8 mouse cellular contexts compared by ENCODE assay signal in genomic region chr1:82287052-82287775, GRCm38 (mm10). TPM values are rescaled to one million over a fixed set of nuclear protein-coding genes. Genes with fewer than 3 reads are reported as not detected.
DNase-seq lines count a peak whose midpoint lies in the region; ATAC-seq and TF ChIP-seq lines count a peak whose summit lies in the region.

No protein-coding gene starts in this region.

- H3K9ac ChIP-seq in lung, embryonic 14.5 days, result peak overlapping the region; percentile 85
- H3K9ac ChIP-seq in hindbrain, postnatal 0 days (replicated peaks; ENCODE audit: low read length), result peak overlapping the region; percentile 52
- H3K9ac ChIP-seq in liver, embryonic 16.5 days (ENCODE audit: low read depth, low read length), result peak overlapping the region; percentile 31; the same call in 1 of the 2 replicates

- peak overlapping the region; percentile 62 for H3K4me3 ChIP-seq in lung, embryonic 14.5 days (ENCODE audit: low read depth, low read length)
- H3K4me3 ChIP-seq in brown adipose tissue, adult 24 weeks (ENCODE audit: insufficient read depth, low read depth, low read length), result peak overlapping the region; percentile 84
- peak overlapping the region; percentile 82 for H3K4me3 ChIP-seq in gastrocnemius, adult 2 months
- peak overlapping the region; percentile 84 for H3K4me3 ChIP-seq in hindbrain, postnatal 0 days (ENCODE audit: low read length)
- peak overlapping the region; percentile 46 for H3K4me3 ChIP-seq in liver, embryonic 16.5 days (ENCODE audit: low read depth, low read length)

- intact Hi-C loops in gastrocnemius, adult 2 months (cut with DNase I), result loop anchor here (2.0 to 5.0 kb wide), 4 partner anchors 44 to 390 kb away; no protein-coding TSS in a partner anchor

- WGBS in lung, embryonic 14.5 days, result 34% methylated on average over 22 of the region's 22 CpGs
- 45% methylated on average over 22 of the region's 22 CpGs for WGBS in hindbrain, postnatal 0 days
- WGBS in liver, embryonic 16.5 days (ENCODE audit: insufficient replicate concordance), result 66% methylated on average over 22 of the region's 22 CpGs

- H3K4me1 ChIP-seq in lung, embryonic 14.5 days (ENCODE audit: insufficient read depth), result peaks cover 21% of the 10 kb centered on the region
- peaks cover 11% of the 10 kb centered on the region for H3K4me1 ChIP-seq in brown adipose tissue, adult 24 weeks (ENCODE audit: control insufficient read depth, insufficient read depth, insufficient read length, low read length)
- H3K4me1 ChIP-seq in hindbrain, postnatal 0 days (ENCODE audit: insufficient read depth, low read length), result peaks cover 30% of the 10 kb centered on the region
- peaks cover 6% of the 10 kb centered on the region; the same call in 1 of the 2 replicates for H3K4me1 ChIP-seq in liver, embryonic 16.5 days (ENCODE audit: control insufficient read depth, low read depth, low read length)

- ATAC-seq in lung, embryonic 14.5 days (ENCODE audit: insufficient read depth), result no peak
- ATAC-seq in hindbrain, postnatal 0 days, result no peak
- ATAC-seq in liver, embryonic 16.5 days (ENCODE audit: low read depth), result no peak
- ATAC-seq in CD4-positive, CD25-positive, alpha-beta regulatory T cell, adult 4 months, result no peak

- peak overlapping the region; percentile 79 for H3K4me2 ChIP-seq in lung, embryonic 14.5 days
- H3K4me2 ChIP-seq in hindbrain, postnatal 0 days (ENCODE audit: low read depth, low read length), result peak overlapping the region; percentile 77
- peak overlapping the region; percentile 49 for H3K4me2 ChIP-seq in liver, embryonic 16.5 days (ENCODE audit: low read depth, low read length)

- H3K9me3 ChIP-seq in lung, embryonic 14.5 days (ENCODE audit: low read depth, low read length), result no peaks in the 10 kb centered on the region
- no peaks in the 10 kb centered on the region for H3K9me3 ChIP-seq in hindbrain, postnatal 0 days (ENCODE audit: low read length)
- no peaks in the 10 kb centered on the region for H3K9me3 ChIP-seq in liver, embryonic 16.5 days (replicated peaks; ENCODE audit: control insufficient read depth, low read length)

- no peak for DNase-seq in lung, embryonic 14.5 days
- DNase-seq in lung, adult 18-20 months, result no peak
- DNase-seq in gastrocnemius, adult 2 months, result peak; percentile 65
- DNase-seq in hindbrain, postnatal 0 days (ENCODE audit: low spot score), result no peak
- DNase-seq in embryo, embryonic 11 days, result no peak

- no peaks in the 10 kb centered on the region for H3K27me3 ChIP-seq in lung, embryonic 14.5 days (ENCODE audit: insufficient read depth, low read length)
- H3K27me3 ChIP-seq in hindbrain, postnatal 0 days (ENCODE audit: insufficient read depth, low read length), result no peaks in the 10 kb centered on the region
- peaks cover 37% of the 10 kb centered on the region for H3K27me3 ChIP-seq in liver, embryonic 16.5 days (ENCODE audit: control insufficient read depth, insufficient read depth, low read depth, low read length)

- peak overlapping the region; percentile 44 for H3K27ac ChIP-seq in lung, embryonic 14.5 days (ENCODE audit: low read depth)
- H3K27ac ChIP-seq in brown adipose tissue, adult 24 weeks (replicated peaks; ENCODE audit: low read depth, low read length), result peak overlapping the region; percentile 70
- peak overlapping the region; percentile 96 for H3K27ac ChIP-seq in gastrocnemius, adult 2 months
- H3K27ac ChIP-seq in hindbrain, postnatal 0 days, result peak overlapping the region; percentile 41
- no peak overlapping the region for H3K27ac ChIP-seq in liver, embryonic 16.5 days (ENCODE audit: low read length)

- H3K36me3 ChIP-seq in lung, embryonic 14.5 days (ENCODE audit: insufficient read depth), result peaks cover 30% of the 10 kb centered on the region
- H3K36me3 ChIP-seq in hindbrain, postnatal 0 days (ENCODE audit: insufficient read depth, low read length), result no peaks in the 10 kb centered on the region
- no peaks in the 10 kb centered on the region for H3K36me3 ChIP-seq in liver, embryonic 16.5 days (ENCODE audit: control insufficient read depth, insufficient read depth)

- no peak for TF ChIP-seq CTCF in lung, embryonic 14.5 days (IDR thresholded peaks at IDR 0.05; ENCODE audit: low read depth)
- TF ChIP-seq CTCF in gastrocnemius, adult 2 months (IDR thresholded peaks at IDR 0.05), result no peak
- TF ChIP-seq CTCF in hindbrain, postnatal 0 days (IDR thresholded peaks at IDR 0.05; ENCODE audit: low read depth), result no peak

RNA-seq across cellular contexts. Expression of gene Irs1, which starts 4.0 kb away (rescaled TPM):
- 17.6 and 19.5 TPM in 2 replicates for polyA plus RNA-seq in lung, embryonic 14.5 days (2014; fragmentation: Nextera tagmentation; extraction: Ambion mirVana)
- 10.1 and 11.7 TPM in 2 replicates for polyA plus RNA-seq in brown adipose tissue, adult 24 weeks (2012; ENCODE audit: insufficient read depth, insufficient read length, missing spikeins)
- total RNA-seq in gastrocnemius, adult 2 months (2021), result 10 to 100 TPM; 73.9 to 90.0 TPM
- 66.7 and 67.2 TPM in 2 replicates for total RNA-seq in hindbrain, postnatal 0 days (2014; rRNA removed)
- polyA plus RNA-seq in hindbrain, postnatal 0 days (2015; fragmentation: Nextera tagmentation; extraction: Ambion mirVana), result 5.9 and 6.3 TPM in 2 replicates
- 1.5 and 1.7 TPM in 2 replicates for polyA plus RNA-seq in liver, embryonic 16.5 days (2015; fragmentation: Nextera tagmentation; extraction: Ambion mirVana)
- polyA plus RNA-seq in CD4-positive, CD25-positive, alpha-beta regulatory T cell, adult 4 months (2017; shearing (Covaris generic)), result not detected

RNA-seq across cellular contexts. Expression of gene Rhbdd1, which starts 29.0 kb away (rescaled TPM):
- 6.4 and 7.6 TPM in 2 replicates for polyA plus RNA-seq in lung, embryonic 14.5 days (2014; fragmentation: Nextera tagmentation; extraction: Ambion mirVana)
- 8.2 and 11.5 TPM in 2 replicates for polyA plus RNA-seq in brown adipose tissue, adult 24 weeks (2012; ENCODE audit: insufficient read depth, insufficient read length, missing spikeins)
- 1 to 10 TPM; 8.4 to 8.5 TPM for total RNA-seq in gastrocnemius, adult 2 months (2021)
- total RNA-seq in hindbrain, postnatal 0 days (2014; rRNA removed), result 3.8 and 5.1 TPM in 2 replicates
- 2.7 and 3.2 TPM in 2 replicates for polyA plus RNA-seq in hindbrain, postnatal 0 days (2015; fragmentation: Nextera tagmentation; extraction: Ambion mirVana)
- polyA plus RNA-seq in liver, embryonic 16.5 days (2015; fragmentation: Nextera tagmentation; extraction: Ambion mirVana), result 9.1 and 10.2 TPM in 2 replicates
- polyA plus RNA-seq in CD4-positive, CD25-positive, alpha-beta regulatory T cell, adult 4 months (2017; shearing (Covaris generic)), result 10 to 100 TPM; 15.5 to 29.8 TPM

RNA-seq across cellular contexts. Expression of gene Gm9747, which starts 54.3 kb away (rescaled TPM):
- 46.3 and 52.0 TPM in 2 replicates for polyA plus RNA-seq in lung, embryonic 14.5 days (2014; fragmentation: Nextera tagmentation; extraction: Ambion mirVana)
- not detected in 2 replicates for polyA plus RNA-seq in brown adipose tissue, adult 24 weeks (2012; ENCODE audit: insufficient read depth, insufficient read length, missing spikeins)
- total RNA-seq in gastrocnemius, adult 2 months (2021), result not detected
- total RNA-seq in hindbrain, postnatal 0 days (2014; rRNA removed), result not detected in 2 replicates
- 17.5 and 17.7 TPM in 2 replicates for polyA plus RNA-seq in hindbrain, postnatal 0 days (2015; fragmentation: Nextera tagmentation; extraction: Ambion mirVana)
- 4.5 and 6.6 TPM in 2 replicates for polyA plus RNA-seq in liver, embryonic 16.5 days (2015; fragmentation: Nextera tagmentation; extraction: Ambion mirVana)
- polyA plus RNA-seq in CD4-positive, CD25-positive, alpha-beta regulatory T cell, adult 4 months (2017; shearing (Covaris generic)), result not detected

Comparison
In these comparisons a context has a peak if more than half of its experiments do, and no peak if none do; other contexts are left out.
1. H3K9ac ChIP-seq: peak in every context shown above with its lines; median percentile 85 in lung, embryonic 14.5 days; 52 in hindbrain, postnatal 0 days; 31 in liver, embryonic 16.5 days.